Mouse (Mus musculus) pancreas, adult 10 weeks (tissue): ENCODE data around the gene Ccl22. TPM values are rescaled to one million over a fixed set of nuclear protein-coding genes. Genes with fewer than 3 reads are reported as not detected.

Experiments used
- polyA plus RNA-seq: library from polyadenylated mRNA; stranded (reverse); fragments of 350-450 nt; fragmentation: Illumina TruSeq; extraction: RNeasy Lipid Tissue Mini Kit (QIAGEN cat#74804); gene quantifications from one replicate; pipeline ENCODE4 v1.2.3, GENCODE M21; 2015; ENCODE audit warnings: low read depth, low replicate concordance; ENCODE audit not compliant: insufficient read depth

Ccl22 gene
- polyA plus RNA-seq, result not detected

DNA sequence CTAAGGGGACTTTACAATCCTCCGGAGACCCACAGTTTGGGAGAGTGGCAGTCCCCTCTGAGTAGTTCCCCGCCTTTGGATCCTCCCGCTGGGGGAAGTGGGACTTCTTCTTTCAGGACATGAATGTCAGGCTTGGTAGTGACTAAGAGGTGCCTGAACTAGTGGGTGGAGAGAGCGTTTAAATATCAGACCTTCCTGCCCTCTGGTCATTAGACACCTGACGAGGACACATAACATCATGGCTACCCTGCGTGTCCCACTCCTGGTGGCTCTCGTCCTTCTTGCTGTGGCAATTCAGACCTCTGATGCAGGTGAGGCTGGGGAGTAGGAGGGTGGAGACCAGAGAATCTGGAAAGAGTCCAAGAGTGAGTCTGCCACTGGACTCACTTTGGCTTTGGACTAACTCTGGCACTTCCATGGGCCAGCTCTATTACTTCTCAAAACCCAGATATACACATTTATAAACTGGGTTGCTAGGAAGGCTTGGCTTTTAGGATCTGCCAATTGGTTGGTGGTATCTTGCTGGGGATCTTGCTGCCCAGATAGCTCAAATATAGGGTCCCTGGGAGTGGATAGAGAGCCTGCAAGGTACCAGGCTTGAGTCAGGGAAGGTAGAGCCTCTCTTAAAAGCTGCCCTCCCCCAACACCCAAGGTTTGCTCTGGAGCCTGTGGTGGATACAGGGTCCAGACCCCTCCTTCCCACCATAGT is at the start of gene Ccl22:
Gene Ccl22, plus strand, starts transcription at position 115 of the 709 bp plus-strand sequence.

DNA sequence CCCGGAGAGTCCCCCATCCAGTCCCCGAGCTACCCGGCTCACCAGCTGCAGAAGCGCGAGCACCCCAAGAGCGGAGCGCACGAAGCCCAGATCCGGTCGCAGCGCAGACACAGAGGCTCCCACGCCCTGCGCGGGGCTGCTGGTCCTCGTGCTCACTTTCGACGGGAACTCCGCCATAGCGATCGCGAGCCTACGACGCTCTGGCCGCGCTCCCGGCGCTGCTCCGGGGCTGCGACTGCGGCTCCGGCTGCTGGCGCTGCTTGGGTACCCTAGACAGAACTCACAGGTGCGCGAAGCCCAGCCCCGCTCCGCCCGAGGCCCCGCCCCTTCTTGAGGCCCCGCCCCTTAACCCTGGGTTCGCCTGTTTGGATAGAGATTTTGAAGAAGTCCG is 49.4 kb upstream of the Ccl22 start, which contains the start of gene Pllp:
Gene Pllp, minus strand, starts transcription at position 285 of the 391 bp plus-strand sequence.

DNA sequence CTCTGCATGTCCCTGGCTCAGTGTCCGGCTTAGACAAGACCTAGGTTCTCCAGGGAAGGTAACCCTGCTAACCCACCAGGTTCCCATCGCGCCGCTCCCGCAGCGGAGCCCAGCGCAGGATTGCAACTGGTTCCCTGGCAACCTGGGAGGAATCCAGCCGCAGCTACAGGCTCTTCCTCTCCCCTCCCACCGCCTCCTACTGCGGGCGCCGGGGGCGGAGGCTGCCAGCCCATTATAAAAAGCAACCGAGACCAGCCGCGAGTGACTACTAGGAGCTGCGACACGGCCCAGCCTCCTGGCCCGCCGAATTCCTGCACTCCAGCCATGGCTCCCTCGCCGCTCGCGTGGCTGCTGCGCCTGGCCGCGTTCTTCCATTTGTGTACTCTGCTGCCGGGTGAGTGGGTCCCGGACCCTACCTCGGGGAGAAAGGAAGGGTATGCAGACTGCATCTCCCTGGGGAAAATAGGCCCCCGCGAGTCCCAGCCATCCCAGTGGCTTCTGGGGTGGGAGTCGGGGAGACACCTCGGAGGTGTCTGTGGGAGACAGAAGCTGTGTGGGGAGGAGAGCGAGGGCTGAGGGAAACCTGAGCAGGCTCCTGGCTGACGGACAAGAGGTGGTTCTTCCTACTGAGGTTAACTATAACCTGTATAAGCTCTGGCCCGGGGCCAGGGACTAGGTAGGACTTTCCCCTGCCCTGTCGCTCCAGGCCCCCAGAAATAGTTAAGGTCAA is 26.7 kb downstream of the Ccl22 start, which contains the start of gene Cx3cl1:
Gene Cx3cl1, plus strand, starts transcription at position 69 of the 730 bp plus-strand sequence.

Other genes starting within 250 kb of the Ccl22 start
- gene Cpne2, start 212.6 kb upstream of the Ccl22 start, polyA plus RNA-seq, result 5.5 TPM
- 4.0 TPM for gene Rspry1, start 143.7 kb upstream of the Ccl22 start, polyA plus RNA-seq
- 6.3 TPM for gene Fam192a, start 143.6 kb upstream of the Ccl22 start, polyA plus RNA-seq
- 18.1 TPM for gene Arl2bp, start 79.0 kb upstream of the Ccl22 start, polyA plus RNA-seq
- not detected for gene Pllp, start 49.3 kb upstream of the Ccl22 start, polyA plus RNA-seq
- 5.9 TPM for gene Cx3cl1, start 26.4 kb downstream of the Ccl22 start, polyA plus RNA-seq
- gene Ccl17, start 64.9 kb downstream of the Ccl22 start, polyA plus RNA-seq, result not detected
- 24.9 TPM for gene Coq9, start 92.7 kb downstream of the Ccl22 start, polyA plus RNA-seq
- 8.0 TPM for gene Ciapin1, start 92.8 kb downstream of the Ccl22 start, polyA plus RNA-seq
- 12.7 TPM for gene Polr2c, start 111.9 kb downstream of the Ccl22 start, polyA plus RNA-seq
- gene Dok4, start 130.7 kb downstream of the Ccl22 start, polyA plus RNA-seq, result 6.9 TPM
- 2.3 TPM for gene Ccdc102a, start 172.5 kb downstream of the Ccl22 start, polyA plus RNA-seq
- 0.39 TPM for gene Adgrg5, start 178.1 kb downstream of the Ccl22 start, polyA plus RNA-seq
- 21.1 TPM for gene Adgrg1, start 229.2 kb downstream of the Ccl22 start, polyA plus RNA-seq